Mouse (Mus musculus) kidney, adult 18-20 months (tissue): ENCODE results near the gene Hdlbp.
"Not testable (repeated sequence)": the region's sequence is repeated elsewhere in the genome, so short reads cannot be mapped to it uniquely, and the experiment has no call there.

Source experiments
- DNase-seq: peaks from one replicate; pipeline ENCODE4 v3.0.0; 2021

Gene Hdlbp

DNA sequence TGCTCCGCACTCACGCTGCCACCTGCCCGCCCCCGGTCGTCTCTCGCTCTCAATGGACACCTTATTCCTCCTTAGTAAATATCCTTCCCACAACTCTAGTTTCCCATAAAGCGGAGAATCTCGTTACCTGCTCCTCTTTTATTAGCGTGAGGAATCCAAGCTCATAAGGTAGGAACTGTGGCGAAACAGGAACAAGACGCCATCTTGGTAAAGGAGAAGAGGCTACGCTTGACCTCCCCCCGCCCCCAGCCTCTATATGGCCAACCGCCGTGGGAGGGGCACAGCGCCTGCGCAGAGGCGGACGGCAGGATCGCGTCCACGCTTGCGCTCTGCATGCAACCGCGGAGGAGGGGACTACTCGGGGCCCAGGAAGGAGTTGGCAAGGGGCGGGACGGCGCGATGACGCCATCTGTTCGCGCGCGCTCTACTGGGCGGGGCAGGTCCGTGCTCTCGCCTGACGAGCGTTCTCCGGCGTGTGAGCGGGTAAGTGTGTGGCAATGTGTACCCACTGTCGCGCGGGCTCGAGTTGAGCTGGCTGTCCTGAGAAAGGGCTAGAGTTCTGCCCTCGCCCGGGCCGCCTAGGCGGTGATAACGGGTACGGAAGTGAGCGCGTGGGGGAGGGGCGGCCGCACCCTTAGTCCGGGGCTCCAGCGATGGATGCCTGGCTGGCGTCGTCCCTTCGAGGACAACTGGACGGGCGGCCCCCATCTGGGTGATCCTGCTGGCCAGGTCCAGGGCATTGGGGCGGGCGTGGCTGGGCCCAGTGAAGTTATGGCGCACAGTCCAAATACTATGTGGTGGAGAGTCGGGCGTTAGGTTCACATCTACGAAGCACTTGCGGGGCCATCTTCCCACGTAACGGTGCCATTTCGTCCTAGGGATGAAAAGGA, at the start of gene Hdlbp:
Hdlbp (minus strand) TSS at position 230 of the 890 bp plus-strand sequence.
- DNase-seq: peak; percentile 99

DNA sequence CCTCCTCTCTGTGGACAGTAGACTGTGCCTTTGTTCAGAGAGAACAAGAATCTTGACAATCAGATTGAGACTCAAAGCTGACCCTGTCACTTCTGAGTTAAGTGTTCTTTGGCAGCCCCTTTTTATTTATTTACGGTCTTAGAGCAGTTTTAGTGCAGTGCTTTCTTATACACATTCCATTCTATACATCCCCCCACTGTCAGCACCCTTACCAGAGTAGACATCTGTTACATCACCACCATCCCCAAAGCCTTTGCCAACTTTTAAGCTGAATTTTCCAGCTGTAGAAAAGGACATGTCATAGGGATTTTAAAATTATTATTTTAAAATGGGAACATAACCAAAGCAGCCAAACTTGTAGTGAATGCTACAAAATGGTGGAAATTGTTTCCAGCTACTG, 43.7 kb upstream of the Hdlbp start:
- no peak for DNase-seq

DNA sequence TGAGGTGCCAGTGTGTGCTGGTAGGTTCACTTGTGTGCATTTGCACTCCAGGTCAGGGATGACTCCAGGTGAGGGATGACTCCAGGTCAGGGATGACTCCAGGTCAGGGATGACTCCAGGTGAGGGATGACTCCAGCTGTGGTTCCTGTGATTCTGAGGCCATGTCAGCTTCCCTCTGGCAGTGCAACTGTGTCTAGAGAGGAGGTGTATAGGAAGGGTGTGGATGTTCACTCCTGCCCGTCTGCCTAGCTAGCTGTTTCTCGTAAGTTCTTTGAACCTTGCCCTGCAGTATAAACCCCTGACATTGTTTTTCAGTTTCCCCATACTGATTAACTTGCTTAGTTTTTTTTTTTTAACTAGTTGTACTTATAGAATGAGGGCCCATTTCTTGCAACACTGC, 42.9 kb upstream of the Hdlbp start:
- DNase-seq: peak; percentile 40

- no peak for DNase-seq
Measured at GRCm38 (mm10) chr1:93513221-93513620, 34.6 kb upstream of the Hdlbp start.

DNA sequence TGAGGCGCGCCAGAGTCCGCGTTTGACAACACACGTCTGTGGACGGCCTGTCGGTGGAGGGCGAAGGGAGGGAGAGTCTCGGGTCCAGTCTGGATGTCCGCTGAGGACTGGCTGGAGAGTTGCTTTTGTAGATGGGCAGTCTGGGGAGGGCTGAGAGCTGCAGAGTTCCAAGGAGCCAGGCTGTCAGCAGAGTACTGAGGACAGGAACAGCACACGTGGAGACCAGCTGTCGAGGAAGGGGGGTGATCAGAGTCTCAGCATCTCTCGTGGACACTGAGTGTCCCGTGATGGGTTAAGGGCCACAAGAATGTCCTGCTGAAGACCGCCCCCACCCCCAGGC, 33.7 kb upstream of the Hdlbp start:
- no peak for DNase-seq

DNA sequence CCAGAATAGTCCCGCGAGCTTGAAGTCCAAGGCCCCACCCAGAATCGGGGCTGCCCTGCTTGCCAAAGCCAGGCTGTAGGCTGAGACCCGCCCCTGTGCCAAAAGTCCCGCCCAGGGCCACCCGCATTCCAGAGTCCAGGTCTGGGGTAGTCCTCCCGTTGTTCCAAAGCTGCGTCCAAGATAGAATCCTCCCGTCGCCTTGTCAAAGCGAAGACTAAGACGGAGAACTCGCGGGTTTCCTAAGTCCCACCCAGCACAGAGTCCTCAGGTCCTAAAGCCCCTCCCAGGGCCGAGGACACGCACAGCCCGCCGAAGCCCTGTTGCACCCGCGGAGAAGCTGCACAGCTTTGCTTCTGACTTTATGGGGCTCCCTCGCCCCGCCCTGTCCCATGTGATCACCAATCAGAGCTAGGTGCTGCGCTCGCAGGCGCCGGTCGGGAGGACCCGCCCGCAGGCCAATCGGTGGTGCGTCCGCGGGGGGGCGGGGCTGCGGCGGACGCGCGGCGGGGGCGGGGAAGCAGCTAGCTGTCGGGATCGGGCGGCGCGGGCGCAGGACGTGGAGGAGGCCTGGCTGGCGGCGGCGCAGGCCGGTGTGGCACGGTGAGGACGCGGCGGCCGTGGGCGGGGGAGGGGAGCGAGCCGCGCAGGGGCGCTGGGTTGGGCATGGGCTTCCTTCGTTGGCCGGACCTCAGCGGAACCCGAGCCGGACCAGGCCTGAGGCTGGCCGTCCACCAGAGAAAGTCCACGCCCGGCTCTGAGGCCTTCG, 33.2 kb upstream of the Hdlbp start, which contains the start of gene Farp2:
Farp2 (plus strand) TSS at position 495 of the 766 bp plus-strand sequence.
- DNase-seq: peak; percentile 98

- not testable (repeated sequence) for DNase-seq
Measured at GRCm38 (mm10) chr1:93508576-93508975, 30.0 kb upstream of the Hdlbp start.

DNA sequence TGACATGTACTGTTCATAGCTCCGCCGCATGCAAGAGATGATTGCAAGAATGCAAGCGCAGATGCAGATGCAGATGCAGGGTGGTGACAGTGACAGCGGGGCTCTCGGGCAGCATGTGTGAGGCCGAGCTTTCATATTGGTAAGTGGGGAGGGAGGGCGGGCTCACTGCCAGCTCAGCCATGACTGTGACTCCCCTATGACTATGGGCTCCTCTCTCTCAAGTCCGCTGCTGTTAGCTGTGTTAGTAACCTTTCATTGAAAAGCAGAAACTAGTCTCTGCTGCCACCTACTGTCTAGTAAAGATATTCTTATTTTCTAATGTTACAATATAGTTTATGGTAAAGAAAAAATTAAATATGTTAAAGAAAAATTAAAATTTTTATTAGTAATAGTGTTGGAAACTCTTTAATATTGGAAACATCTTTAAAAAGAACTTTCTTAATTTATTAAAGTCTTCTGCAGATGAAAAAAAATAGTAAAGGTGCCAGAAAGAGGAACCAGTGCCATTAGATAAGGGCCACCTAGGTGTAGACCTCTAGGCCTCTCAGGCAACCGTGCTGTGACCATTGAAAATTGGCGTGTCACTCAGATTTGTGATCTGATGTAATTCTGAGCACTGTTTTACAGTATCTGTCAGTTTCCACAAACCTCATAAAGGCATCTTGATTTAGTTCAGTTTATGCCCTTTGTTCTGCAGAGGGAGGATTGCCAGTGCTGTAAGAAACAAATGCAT, 28.5 kb upstream of the Hdlbp start:
- DNase-seq: no peak

- DNase-seq: no peak
Measured at GRCm38 (mm10) chr1:93495312-93495711, 16.7 kb upstream of the Hdlbp start.

DNA sequence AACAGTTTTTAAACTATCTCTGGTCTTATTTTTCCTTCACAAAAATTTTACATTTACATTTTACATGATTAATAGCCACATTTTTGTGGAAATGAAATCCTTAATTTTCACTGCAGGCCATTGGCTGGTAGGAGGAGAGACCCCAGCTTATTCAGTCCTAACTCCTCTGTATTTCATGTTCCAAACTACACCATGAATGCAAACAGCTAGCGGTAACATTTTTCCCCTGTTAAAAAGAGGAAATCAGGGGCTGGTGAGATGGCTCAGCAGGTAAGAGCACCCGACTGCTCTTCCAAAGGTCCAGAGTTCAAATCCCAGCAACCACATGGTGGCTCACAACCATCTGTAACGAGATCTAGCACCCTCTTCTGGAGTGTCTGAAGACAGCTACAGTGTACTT, 7.7 kb upstream of the Hdlbp start:
- DNase-seq: not testable (repeated sequence)

DNA sequence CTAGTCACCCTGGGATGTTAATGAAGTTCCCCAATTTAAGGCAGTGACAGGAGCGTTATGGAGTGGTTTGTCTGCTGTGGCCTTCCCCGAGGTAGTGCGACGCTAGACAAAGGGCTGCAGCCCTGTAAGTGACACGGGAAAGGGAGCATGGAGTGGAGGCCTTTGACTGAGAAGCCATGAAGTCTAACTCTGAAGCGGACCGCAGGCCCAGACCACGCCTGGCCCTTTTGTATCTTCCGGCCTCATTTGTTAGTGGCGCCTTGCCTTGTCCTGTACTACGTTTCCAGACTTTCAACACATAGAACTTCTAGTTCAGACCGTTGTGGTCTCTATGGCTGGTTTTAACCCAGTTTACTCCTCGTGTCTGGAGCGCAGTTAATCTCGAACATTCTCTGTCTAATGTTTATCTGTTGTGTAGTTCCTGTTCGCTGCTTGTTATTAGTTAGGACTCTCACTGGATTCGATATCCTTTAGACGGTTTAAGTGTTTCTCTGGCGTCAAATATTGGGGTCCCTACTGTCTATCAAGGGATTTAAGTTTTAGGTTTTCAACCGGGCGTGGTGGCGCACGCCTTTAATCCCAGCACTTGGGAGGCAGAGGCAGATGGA, 965 bp upstream of the Hdlbp start:
- no peak for DNase-seq

- DNase-seq: peak; percentile 98
Measured at GRCm38 (mm10) chr1:93477758-93478585, 643 bp downstream of the Hdlbp start.

DNA sequence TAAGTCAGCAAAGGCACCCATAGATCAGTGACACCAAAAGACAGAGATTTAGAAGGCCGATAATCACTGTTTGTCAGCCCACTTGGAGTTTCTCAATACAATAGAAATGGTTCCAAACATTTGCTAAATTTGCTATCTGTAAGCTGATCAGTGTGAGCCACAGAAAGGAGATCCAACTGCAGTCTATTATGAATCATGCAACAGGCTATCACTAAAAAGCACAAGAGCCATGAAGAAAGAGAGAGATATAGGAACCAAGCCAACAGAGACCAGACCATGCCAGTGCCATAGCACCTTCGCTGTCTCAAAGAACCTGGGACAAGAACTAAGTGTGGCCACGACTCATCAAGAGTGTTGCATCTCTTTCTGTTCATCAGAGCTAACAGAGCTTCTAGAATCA, 2.9 kb downstream of the Hdlbp start:
- no peak for DNase-seq

- no peak for DNase-seq
Measured at GRCm38 (mm10) chr1:93468626-93469025, 10.0 kb downstream of the Hdlbp start.

DNA sequence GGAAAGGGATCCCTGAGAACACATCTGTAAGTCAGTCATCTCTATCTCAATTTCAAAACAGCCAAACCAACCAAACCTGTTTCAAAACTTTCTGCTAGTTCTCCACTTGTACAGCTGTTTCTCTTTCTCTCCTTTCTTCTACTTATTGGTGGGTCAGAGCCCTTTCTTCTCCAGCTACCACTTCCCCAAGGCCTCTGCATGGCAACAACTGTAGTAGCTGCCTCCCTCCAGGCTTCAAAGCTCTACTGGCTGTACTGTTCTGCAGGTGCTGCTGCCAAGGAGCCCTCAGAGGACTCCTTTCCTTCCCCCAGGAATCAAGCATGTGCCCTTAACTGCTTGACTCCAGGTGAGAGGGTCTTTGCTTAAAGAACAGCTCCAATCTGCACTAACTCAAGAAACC, 12.9 kb downstream of the Hdlbp start:
- DNase-seq: no peak

- no peak for DNase-seq
Measured at GRCm38 (mm10) chr1:93465066-93465465, 13.5 kb downstream of the Hdlbp start.

- DNase-seq: no peak
Measured at GRCm38 (mm10) chr1:93459101-93459500, 19.5 kb downstream of the Hdlbp start.

DNA sequence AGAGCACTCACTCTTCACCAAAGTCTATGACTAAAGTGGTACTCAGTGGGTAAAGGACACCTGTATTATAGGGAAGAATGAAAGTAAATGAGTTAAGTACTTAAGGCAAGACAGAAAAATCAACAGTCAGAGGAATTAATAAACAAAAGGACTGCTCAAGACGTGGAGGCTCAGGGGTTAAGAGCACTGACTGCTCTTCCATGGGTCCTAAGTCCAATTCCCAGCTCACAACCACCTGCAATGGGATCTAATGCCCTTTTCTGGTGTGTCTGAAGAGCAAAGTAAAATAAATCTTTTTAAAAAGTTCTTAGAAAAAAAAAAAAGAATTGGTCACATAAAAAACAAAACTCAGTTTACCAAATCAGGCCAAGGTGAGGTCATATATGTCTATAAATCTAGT, 20.3 kb downstream of the Hdlbp start:
- no peak for DNase-seq

DNA sequence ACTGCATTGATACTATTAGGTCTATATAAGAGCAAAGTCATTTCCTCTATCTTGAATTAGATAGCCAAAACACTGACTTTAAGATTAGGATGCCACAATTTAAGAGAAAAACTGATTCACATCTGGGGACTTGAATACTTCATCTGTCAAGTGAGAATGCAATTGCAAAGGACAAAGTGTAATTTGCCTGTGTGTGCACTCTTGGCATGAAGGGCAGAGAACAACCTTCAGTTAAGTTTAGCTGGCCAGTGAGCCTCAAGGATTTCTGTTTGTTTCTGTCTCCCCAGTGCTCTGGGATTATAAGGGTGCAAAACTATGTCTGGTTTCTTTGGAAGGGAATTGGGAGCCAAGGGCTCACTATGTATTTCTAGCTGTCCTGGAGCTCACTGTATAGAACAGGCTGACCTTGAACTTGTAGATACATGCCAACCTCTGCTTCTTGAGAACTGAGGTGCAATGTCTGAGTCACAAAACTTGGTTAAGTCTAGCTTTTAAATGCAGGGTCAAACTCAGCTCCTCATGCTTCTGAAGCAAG, 24.8 kb downstream of the Hdlbp start:
- DNase-seq: peak; percentile 10

- DNase-seq: not testable (repeated sequence)
Measured at GRCm38 (mm10) chr1:93450118-93450517, 28.5 kb downstream of the Hdlbp start.

- no peak for DNase-seq
Measured at GRCm38 (mm10) chr1:93445822-93446162, 32.8 kb downstream of the Hdlbp start.
